Mouse (Mus musculus) T-helper 17 cell (primary cell): Measurements from ENCODE around the gene Eif4e1b.

Experiments
- in situ Hi-C, 2 experiments: fragments of 300-600 bp; cut with MboI, MseI; formaldehyde crosslinking; loops; 1 replicate in 1 of 2; 2 replicates in 1 of 2; pipeline ENCODE4 v1.15.1; 2025; ENCODE audit warnings: high pct_unique_total_duplicates in 2 of 2

Eif4e1b gene

GRCm38 (mm10) chr13:54797861-54798643, 14.3 kb downstream of the Eif4e1b start:
- in situ Hi-C loops: loop anchor here (5.0 kb wide), 3 partner anchors 89 to 384 kb away; no protein-coding TSS in a partner anchor

GRCm38 (mm10) chr13:54798740-54799139, 14.9 kb downstream of the Eif4e1b start:
- in situ Hi-C loops: loop anchor here (5.0 kb wide), 3 partner anchors 89 to 384 kb away; no protein-coding TSS in a partner anchor

GRCm38 (mm10) chr13:54799701-54800100, 15.9 kb downstream of the Eif4e1b start:
- in situ Hi-C loops: loop anchor here (5.0 kb wide), 3 partner anchors 88 to 383 kb away; no protein-coding TSS in a partner anchor

- in situ Hi-C loops: no loop called here
These were observed 16.4 kb downstream of the Eif4e1b start for GRCm38 (mm10) chr13:54800206-54800605.

- in situ Hi-C loops: no loop called here
These were observed 19.2 kb downstream of the Eif4e1b start for GRCm38 (mm10) chr13:54803010-54803409.

GRCm38 (mm10) chr13:54805134-54805838, 21.5 kb downstream of the Eif4e1b start:
- in situ Hi-C loops: loop anchor here in 1 of 2 experiments (5.0 kb wide), 1 partner anchor 77 kb away; no protein-coding TSS in a partner anchor

- in situ Hi-C loops: loop anchor here in 1 of 2 experiments (5.0 kb wide), 1 partner anchor 76 kb away; no protein-coding TSS in a partner anchor
These were observed 22.7 kb downstream of the Eif4e1b start for GRCm38 (mm10) chr13:54806434-54806976.

- in situ Hi-C loops: loop anchor here in 1 of 2 experiments (5.0 kb wide), 1 partner anchor 74 kb away; no protein-coding TSS in a partner anchor
These were observed 24.3 kb downstream of the Eif4e1b start for GRCm38 (mm10) chr13:54808067-54808466.

GRCm38 (mm10) chr13:54811476-54811875, 27.7 kb downstream of the Eif4e1b start:
- in situ Hi-C loops: no loop called here

GRCm38 (mm10) chr13:54813381-54813780, 29.6 kb downstream of the Eif4e1b start:
- in situ Hi-C loops: no loop called here

- in situ Hi-C loops: no loop called here
These were observed 34.8 kb downstream of the Eif4e1b start for GRCm38 (mm10) chr13:54818399-54819254.

- in situ Hi-C loops: no loop called here
These were observed 37.3 kb downstream of the Eif4e1b start for GRCm38 (mm10) chr13:54821106-54821505.

- in situ Hi-C loops: no loop called here
These were observed 38.1 kb downstream of the Eif4e1b start for GRCm38 (mm10) chr13:54821931-54822330.

GRCm38 (mm10) chr13:54824111-54824931, 40.5 kb downstream of the Eif4e1b start:
- in situ Hi-C loops: no loop called here

- in situ Hi-C loops: no loop called here
These were observed 44.2 kb downstream of the Eif4e1b start for GRCm38 (mm10) chr13:54827992-54828391.

- in situ Hi-C loops: no loop called here
These were observed 44.7 kb downstream of the Eif4e1b start for GRCm38 (mm10) chr13:54828508-54828907.

GRCm38 (mm10) chr13:54829450-54829849, 45.7 kb downstream of the Eif4e1b start:
- in situ Hi-C loops: no loop called here

GRCm38 (mm10) chr13:54836351-54837030, 52.7 kb downstream of the Eif4e1b start:
- in situ Hi-C loops: no loop called here

GRCm38 (mm10) chr13:54837061-54837460, 53.3 kb downstream of the Eif4e1b start:
- in situ Hi-C loops: no loop called here

GRCm38 (mm10) chr13:54837471-54837889, 53.7 kb downstream of the Eif4e1b start:
- in situ Hi-C loops: no loop called here
